Mouse (Mus musculus) kidney, adult 2 months (tissue): ENCODE measurements around the gene H3f3b.

Source experiments
- CTCF ChIP-seq: fragments of 200-500 bp; conservative IDR thresholded peaks from 2 replicates; pipeline ENCODE4 v1.5.1; 2011; ENCODE audit warnings: low read depth, mild to moderate bottlenecking, control low read depth, low read length, moderate library complexity, mixed read lengths; ENCODE audit not compliant: insufficient read depth, insufficient read length
- POLR2A ChIP-seq: fragments of 200-500 bp; IDR thresholded peaks from one replicate; pipeline ENCODE4 v1.6.1; 2011; ENCODE audit warnings: low read depth, low read length, control low read depth

DNA sequence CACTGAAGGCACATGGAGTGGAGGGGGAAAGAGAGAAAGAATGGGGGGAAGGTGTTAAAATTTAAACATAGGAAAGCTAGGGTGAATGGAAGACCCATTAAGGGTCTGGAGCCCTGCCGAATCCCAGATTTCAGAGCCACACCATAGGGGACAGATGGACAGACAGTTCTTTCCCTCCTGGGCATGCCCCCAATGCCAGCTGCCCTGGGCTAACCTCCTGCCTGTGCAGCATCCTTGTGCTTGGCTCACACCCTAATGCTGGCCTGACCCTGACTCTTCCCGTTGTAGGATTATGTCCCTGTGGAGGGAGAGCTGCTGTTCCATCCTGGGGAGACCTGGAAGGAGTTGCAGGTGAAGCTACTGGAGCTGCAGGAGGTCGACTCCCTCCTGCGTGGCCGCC, 30.1 kb downstream of the H3f3b start:
- TF ChIP-seq CTCF (no peak), POLR2A (no peak)
